Mouse (Mus musculus) liver, embryonic 12.5 days (tissue): ENCODE measurements around the gene Nup214. TPM values are rescaled to one million over a fixed set of nuclear protein-coding genes. Genes with fewer than 3 reads are reported as not detected.

Source experiments
- ATAC-seq: fragments of 200-750 bp; cut with Nextera tagmentation; 2 replicates; pipeline ENCODE4 v1.8.0; 2017; ENCODE audit warnings: moderate number of reproducible peaks, mild to moderate bottlenecking, moderate library complexity
- H3K27ac ChIP-seq: fragments of 300-500 bp; sonication (generic); 2 replicates; pipeline ENCODE4 v1.5.1; 2016; ENCODE audit warnings: mild to moderate bottlenecking
- H3K27me3 ChIP-seq: fragments of 300-500 bp; sonication (generic); replicated peaks from 2 replicates; pipeline ENCODE4 v1.6.1; 2016; ENCODE audit warnings: mild to moderate bottlenecking, moderate library complexity
- H3K36me3 ChIP-seq: fragments of 300-500 bp; sonication (generic); 2 replicates; pipeline ENCODE4 v1.6.1; 2016; ENCODE audit warnings: mild to moderate bottlenecking, moderate library complexity
- H3K4me1 ChIP-seq: fragments of 300-500 bp; sonication (generic); 2 replicates; pipeline ENCODE4 v1.6.1; 2016
- H3K4me2 ChIP-seq: fragments of 300-500 bp; sonication (generic); 2 replicates; pipeline ENCODE4 v1.6.1; 2016; ENCODE audit warnings: mild to moderate bottlenecking, moderate library complexity
- H3K4me3 ChIP-seq: fragments of 300-500 bp; sonication (generic); 2 replicates; pipeline ENCODE4 v1.5.1; 2016; ENCODE audit warnings: mild to moderate bottlenecking, moderate library complexity
- H3K9ac ChIP-seq: fragments of 300-500 bp; sonication (generic); 2 replicates; pipeline ENCODE4 v1.6.1; 2016; ENCODE audit warnings: mild to moderate bottlenecking, moderate library complexity
- H3K9me3 ChIP-seq: fragments of 300-500 bp; sonication (generic); replicated peaks from 2 replicates; pipeline ENCODE4 v1.6.1; 2016; ENCODE audit warnings: mild to moderate bottlenecking, moderate library complexity
- WGBS: fragments of 180-500 bp; shearing (Covaris S2); methylation state at CpG from one replicate; pipeline ENCODE4 v1.1.7; 2016; ENCODE audit not compliant: insufficient replicate concordance; 5-methylcytosine and 5-hydroxymethylcytosine counted together
- polyA plus RNA-seq: library from polyadenylated mRNA; unstranded; fragments of >200 nt; fragmentation: Nextera tagmentation; extraction: Ambion mirVana; gene quantifications from 2 replicates; pipeline ENCODE4 v1.2.1, GENCODE M21; 2016

Gene Nup214
- polyA plus RNA-seq, 1 experiment from 2014 or later = 67.8 TPM

GRCm38 (mm10) chr2:32062626-32063410 is 88.6 kb downstream of the Nup214 start:
- peak overlapping the region; percentile 83 for H3K27ac ChIP-seq
- no peak for ATAC-seq
- H3K4me2 ChIP-seq = peak overlapping the region; percentile 59
- peaks cover 41% of the 10 kb centered on the region for H3K36me3 ChIP-seq
- no peaks in the 10 kb centered on the region for H3K9me3 ChIP-seq
- no peaks in the 10 kb centered on the region for H3K27me3 ChIP-seq
- peaks cover 79% of the 10 kb centered on the region for H3K4me1 ChIP-seq
- 69% methylated on average over 15 of the region's 15 CpGs for WGBS
- H3K9ac ChIP-seq = peak overlapping the region; percentile 57; the same call in 1 of the 2 replicates
- no peak overlapping the region for H3K4me3 ChIP-seq

- Histone ChIP-seq H3K4me1 (peaks cover 79% of the 10 kb centered on the region), H3K36me3 (peaks cover 49% of the 10 kb centered on the region), H3K4me3 (no peak overlapping the region), H3K27ac (peak overlapping the region; percentile 83), H3K27me3 (no peaks in the 10 kb centered on the region), H3K9me3 (no peaks in the 10 kb centered on the region), H3K9ac (0 out of 2 replicates have a peak overlapping the region, but pooled peaks have one; percentile 9), H3K4me2 (no peak overlapping the region)
- ATAC-seq = no peak
- WGBS = 57% methylated on average over 7 of the region's 7 CpGs
Measured at GRCm38 (mm10) chr2:32063451-32064151, 89.4 kb downstream of the Nup214 start.

GRCm38 (mm10) chr2:32064913-32065312 is 90.7 kb downstream of the Nup214 start:
- H3K27me3 ChIP-seq = no peaks in the 10 kb centered on the region
- peaks cover 62% of the 10 kb centered on the region for H3K36me3 ChIP-seq
- no peak overlapping the region for H3K9ac ChIP-seq
- H3K4me1 ChIP-seq = peaks cover 74% of the 10 kb centered on the region
- H3K27ac ChIP-seq = 0 out of 2 replicates have a peak overlapping the region, but pooled peaks have one; percentile 9
- H3K4me2 ChIP-seq = no peak overlapping the region
- ATAC-seq = no peak
- H3K4me3 ChIP-seq = no peak overlapping the region
- WGBS = 65% methylated on average over 13 of the region's 13 CpGs
- H3K9me3 ChIP-seq = no peaks in the 10 kb centered on the region

- Histone ChIP-seq H3K4me1 (peaks cover 70% of the 10 kb centered on the region), H3K9me3 (no peaks in the 10 kb centered on the region), H3K27ac (0 out of 2 replicates have a peak overlapping the region, but pooled peaks have one; percentile 9), H3K27me3 (no peaks in the 10 kb centered on the region), H3K4me3 (no peak overlapping the region), H3K9ac (no peak overlapping the region), H3K36me3 (peaks cover 65% of the 10 kb centered on the region), H3K4me2 (no peak overlapping the region)
- WGBS = 68% methylated on average over 5 of the region's 5 CpGs
- no peak for ATAC-seq
Measured at GRCm38 (mm10) chr2:32065371-32065791, 91.1 kb downstream of the Nup214 start.

- no peak for ATAC-seq
- WGBS = 77% methylated on average over 4 of the region's 4 CpGs
- H3K4me2 ChIP-seq = no peak overlapping the region
- peaks cover 63% of the 10 kb centered on the region for H3K4me1 ChIP-seq
- no peaks in the 10 kb centered on the region for H3K9me3 ChIP-seq
- no peak overlapping the region for H3K4me3 ChIP-seq
- no peaks in the 10 kb centered on the region for H3K27me3 ChIP-seq
- H3K9ac ChIP-seq = no peak overlapping the region
- H3K36me3 ChIP-seq = peaks cover 70% of the 10 kb centered on the region
- no peak overlapping the region for H3K27ac ChIP-seq
Measured at GRCm38 (mm10) chr2:32066005-32066404, 91.8 kb downstream of the Nup214 start.

- WGBS = 81% methylated on average over 30 of the region's 31 CpGs
Measured at GRCm38 (mm10) chr2:32068811-32069607, 94.8 kb downstream of the Nup214 start.

GRCm38 (mm10) chr2:32070747-32071146 is 96.5 kb downstream of the Nup214 start:
- 87% methylated on average over 10 of the region's 10 CpGs for WGBS
- no peak overlapping the region for H3K4me2 ChIP-seq
- H3K9me3 ChIP-seq = no peaks in the 10 kb centered on the region
- ATAC-seq = no peak
- H3K36me3 ChIP-seq = peaks cover 96% of the 10 kb centered on the region
- no peak overlapping the region for H3K27ac ChIP-seq
- H3K27me3 ChIP-seq = no peaks in the 10 kb centered on the region
- H3K4me3 ChIP-seq = no peak overlapping the region
- no peak overlapping the region for H3K9ac ChIP-seq
- H3K4me1 ChIP-seq = peaks cover 32% of the 10 kb centered on the region

More at GRCm38 (mm10) chr2:32068811-32069607, 94.8 kb downstream of the Nup214 start:
- Histone ChIP-seq H3K9ac (no peak overlapping the region), H3K9me3 (no peaks in the 10 kb centered on the region), H3K36me3 (peaks cover 97% of the 10 kb centered on the region), H3K4me3 (no peak overlapping the region), H3K27me3 (no peaks in the 10 kb centered on the region), H3K27ac (no peak overlapping the region), H3K4me1 (peaks cover 37% of the 10 kb centered on the region), H3K4me2 (no peak overlapping the region)
- no peak for ATAC-seq

- Histone ChIP-seq H3K4me1 (peaks cover 42% of the 10 kb centered on the region), H3K9ac (no peak overlapping the region), H3K4me3 (no peak overlapping the region), H3K4me2 (no peak overlapping the region), H3K9me3 (no peaks in the 10 kb centered on the region), H3K27ac (no peak overlapping the region), H3K27me3 (no peaks in the 10 kb centered on the region), H3K36me3 (peaks cover 86% of the 10 kb centered on the region)
- ATAC-seq = no peak
- WGBS = 64% methylated on average over 8 of the region's 8 CpGs
Measured at GRCm38 (mm10) chr2:32074404-32074803, 100.2 kb downstream of the Nup214 start.

GRCm38 (mm10) chr2:32075368-32075767 is 101.1 kb downstream of the Nup214 start:
- H3K4me1 ChIP-seq = peaks cover 52% of the 10 kb centered on the region
- H3K27me3 ChIP-seq = no peaks in the 10 kb centered on the region
- no peak overlapping the region for H3K4me2 ChIP-seq
- WGBS = 75% methylated on average over 7 of the region's 7 CpGs
- no peaks in the 10 kb centered on the region for H3K9me3 ChIP-seq
- ATAC-seq = no peak
- H3K27ac ChIP-seq = no peak overlapping the region
- no peak overlapping the region for H3K9ac ChIP-seq
- H3K4me3 ChIP-seq = no peak overlapping the region
- peaks cover 88% of the 10 kb centered on the region for H3K36me3 ChIP-seq

- H3K4me2 ChIP-seq = peak overlapping the region; percentile 100
Measured at GRCm38 (mm10) chr2:32077744-32078143, 103.5 kb downstream of the Nup214 start.

GRCm38 (mm10) chr2:32078522-32078921 is 104.3 kb downstream of the Nup214 start:
- Histone ChIP-seq H3K4me3 (peak overlapping the region; percentile 86), H3K27me3 (no peaks in the 10 kb centered on the region), H3K27ac (peak overlapping the region; percentile 74)

More at GRCm38 (mm10) chr2:32077744-32078143, 103.5 kb downstream of the Nup214 start:
- H3K27me3 ChIP-seq = no peaks in the 10 kb centered on the region
- ATAC-seq = no peak
- peaks cover 75% of the 10 kb centered on the region for H3K4me1 ChIP-seq
- H3K4me3 ChIP-seq = peak overlapping the region; percentile 86; the same call in 1 of the 2 replicates
- H3K36me3 ChIP-seq = peaks cover 73% of the 10 kb centered on the region
- H3K27ac ChIP-seq = peak overlapping the region; percentile 74
- WGBS = 79% methylated on average over 10 of the region's 10 CpGs
- peak overlapping the region; percentile 29; the same call in 1 of the 2 replicates for H3K9ac ChIP-seq
- no peaks in the 10 kb centered on the region for H3K9me3 ChIP-seq

More at GRCm38 (mm10) chr2:32078522-32078921, 104.3 kb downstream of the Nup214 start:
- H3K36me3 ChIP-seq = peaks cover 66% of the 10 kb centered on the region
- H3K9me3 ChIP-seq = no peaks in the 10 kb centered on the region
- peaks cover 73% of the 10 kb centered on the region for H3K4me1 ChIP-seq
- peak overlapping the region; percentile 100 for H3K4me2 ChIP-seq
- peak overlapping the region; percentile 29 for H3K9ac ChIP-seq
- 35% methylated on average over 8 of the region's 8 CpGs for WGBS
- ATAC-seq = no peak
